Mouse (Mus musculus): Measurements from ENCODE around the gene Kcnk4. TPM values are rescaled to one million over a fixed set of nuclear protein-coding genes. Genes with fewer than 3 reads are reported as not detected.
"Not testable (repeated sequence)": the region's sequence is repeated elsewhere in the genome, so short reads cannot be mapped to it uniquely, and the experiment has no call there.

The Kcnk4 gene
- polyA plus RNA-seq, 1 experiment from 2014 or later: 0.24 TPM

- Histone ChIP-seq H3K36me3 (replicated peaks) (peaks cover 38% of the 10 kb centered on the region), H3K9me3 (no peaks in the 10 kb centered on the region), H3K4me3 (no peak overlapping the region), H3K27ac (no peak overlapping the region), H3K27me3 (ENCODE audit: poor library complexity, severe bottlenecking) (no peaks in the 10 kb centered on the region), H3K4me1 (peaks cover 17% of the 10 kb centered on the region)
- 89% methylated on average over 4 of the region's 4 CpGs for WGBS
- no peak for DNase-seq (ENCODE audit: extremely low spot score, low spot score)
These were observed 19.0 kb downstream of the Kcnk4 start for GRCm38 (mm10) chr19:6915276-6915675.

DNA sequence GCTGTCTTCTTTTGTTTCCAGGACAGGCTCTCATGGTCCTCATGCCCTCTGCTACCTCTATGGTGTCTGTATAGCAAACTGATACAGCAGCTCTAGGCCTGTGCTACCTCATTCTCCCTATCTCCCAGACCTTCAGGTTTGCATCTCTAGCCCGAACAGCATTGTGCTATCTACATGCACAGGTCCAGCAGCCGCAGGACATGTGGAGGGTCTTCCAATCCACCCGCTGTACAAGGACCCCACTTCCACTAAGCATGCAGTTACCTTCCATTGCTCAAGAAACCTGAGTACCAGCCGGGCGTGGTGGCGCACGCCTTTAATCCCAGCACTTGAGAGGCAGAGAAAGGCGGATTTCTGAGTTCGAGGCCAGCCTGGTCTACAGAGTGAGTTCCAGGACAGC lies 19.8 kb downstream of the Kcnk4 start:
- DNase-seq (ENCODE audit: extremely low spot score, low spot score): no peak
- Histone ChIP-seq H3K36me3 (replicated peaks) (peaks cover 38% of the 10 kb centered on the region), H3K9me3 (no peaks in the 10 kb centered on the region), H3K27me3 (ENCODE audit: poor library complexity, severe bottlenecking) (no peaks in the 10 kb centered on the region), H3K4me1 (peaks cover 12% of the 10 kb centered on the region), H3K4me3 (no peak overlapping the region), H3K27ac (no peak overlapping the region)
- WGBS: 93% methylated on average over 9 of the region's 9 CpGs

- H3K9me3 ChIP-seq: no peaks in the 10 kb centered on the region
- H3K4me1 ChIP-seq: peaks cover 17% of the 10 kb centered on the region
- 87% methylated on average over 11 of the region's 11 CpGs for WGBS
- H3K27ac ChIP-seq: no peak overlapping the region
- H3K36me3 ChIP-seq (replicated peaks): peaks cover 38% of the 10 kb centered on the region
- H3K4me3 ChIP-seq: no peak overlapping the region
- no peak for DNase-seq (ENCODE audit: extremely low spot score, low spot score)
- H3K27me3 ChIP-seq (ENCODE audit: poor library complexity, severe bottlenecking): no peaks in the 10 kb centered on the region
These were observed 20.3 kb downstream of the Kcnk4 start for GRCm38 (mm10) chr19:6913991-6914390.

- H3K9me3 ChIP-seq: no peaks in the 10 kb centered on the region
- H3K4me3 ChIP-seq: no peak overlapping the region
- DNase-seq (ENCODE audit: extremely low spot score, low spot score): no peak
- H3K27me3 ChIP-seq (ENCODE audit: poor library complexity, severe bottlenecking): no peaks in the 10 kb centered on the region
- H3K36me3 ChIP-seq (replicated peaks): peaks cover 35% of the 10 kb centered on the region
- whole genome bisulfite sequencing: 91% methylated on average over 6 of the region's 6 CpGs
- H3K4me1 ChIP-seq: peaks cover 27% of the 10 kb centered on the region
- H3K27ac ChIP-seq: no peak overlapping the region
These were observed 21.3 kb downstream of the Kcnk4 start for GRCm38 (mm10) chr19:6913036-6913435.

DNA sequence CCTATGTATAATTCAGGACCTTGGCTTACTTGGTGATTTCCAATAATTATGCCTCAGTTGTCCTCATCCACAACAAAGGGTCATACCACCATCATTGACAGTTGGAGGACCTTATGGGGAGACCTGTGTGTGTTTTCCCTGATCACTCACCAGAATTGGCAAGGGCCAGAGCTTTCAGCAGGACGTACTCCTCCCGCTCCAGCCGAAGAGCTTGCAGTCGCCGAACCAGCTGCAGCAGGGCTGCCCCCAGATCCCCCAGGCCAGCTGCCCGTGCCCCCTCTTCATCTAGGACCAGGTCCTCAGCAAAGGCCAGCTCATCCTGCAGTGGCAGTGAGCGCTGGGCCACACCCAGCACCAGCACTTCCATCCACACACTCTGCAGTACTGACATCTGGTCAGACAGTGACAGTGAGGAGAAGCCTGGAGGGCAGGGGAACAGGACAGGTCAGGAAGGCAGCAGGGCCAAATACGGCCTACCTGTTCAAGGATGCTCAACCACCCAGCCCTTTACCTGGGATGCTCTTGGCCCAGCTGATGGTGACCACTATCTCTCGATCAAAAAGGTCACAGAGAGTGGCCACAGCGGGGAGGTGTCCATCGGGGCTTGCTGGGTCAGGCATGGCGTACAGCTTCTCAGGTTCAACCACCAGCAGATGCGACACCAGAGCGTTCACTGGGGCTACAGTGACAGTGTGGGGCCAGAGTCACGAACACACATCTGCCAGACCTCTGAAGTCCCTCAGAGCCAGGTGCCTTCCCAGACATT lies 21.9 kb downstream of the Kcnk4 start:
- H3K27ac ChIP-seq: no peak overlapping the region
- H3K27me3 ChIP-seq (ENCODE audit: poor library complexity, severe bottlenecking): no peaks in the 10 kb centered on the region
- H3K9me3 ChIP-seq: no peaks in the 10 kb centered on the region
- 93% methylated on average over 15 of the region's 15 CpGs for WGBS
- peaks cover 33% of the 10 kb centered on the region for H3K4me1 ChIP-seq
- H3K36me3 ChIP-seq (replicated peaks): peaks cover 41% of the 10 kb centered on the region
- H3K4me3 ChIP-seq: peak overlapping the region; percentile 13; the same call in 1 of the 2 replicates
- no peak for DNase-seq (ENCODE audit: extremely low spot score, low spot score)

- 83% methylated on average over 19 of the region's 19 CpGs for WGBS
- DNase-seq (ENCODE audit: extremely low spot score, low spot score): no peak
- Histone ChIP-seq H3K9me3 (no peaks in the 10 kb centered on the region), H3K36me3 (replicated peaks) (peaks cover 51% of the 10 kb centered on the region), H3K27me3 (ENCODE audit: poor library complexity, severe bottlenecking) (no peaks in the 10 kb centered on the region), H3K4me3 (peak overlapping the region; percentile 81), H3K27ac (peak overlapping the region; percentile 30; the same call in 1 of the 2 replicates), H3K4me1 (peaks cover 39% of the 10 kb centered on the region)
These were observed 22.9 kb downstream of the Kcnk4 start for GRCm38 (mm10) chr19:6911101-6912074.

GRCm38 (mm10) chr19:6910306-6910705 lies 24.0 kb downstream of the Kcnk4 start:
- not testable (repeated sequence) for H3K9me3 ChIP-seq; H3K27me3 ChIP-seq (ENCODE audit: poor library complexity, severe bottlenecking)
- H3K4me1 ChIP-seq: peaks cover 39% of the 10 kb centered on the region
- H3K36me3 ChIP-seq (replicated peaks): peaks cover 61% of the 10 kb centered on the region
- peak overlapping the region; percentile 81 for H3K4me3 ChIP-seq
- H3K27ac ChIP-seq: peak overlapping the region; percentile 95
- under 1% methylated on average over 30 of the region's 30 CpGs for WGBS
- DNase-seq (ENCODE audit: extremely low spot score, low spot score): peak; percentile 55

DNA sequence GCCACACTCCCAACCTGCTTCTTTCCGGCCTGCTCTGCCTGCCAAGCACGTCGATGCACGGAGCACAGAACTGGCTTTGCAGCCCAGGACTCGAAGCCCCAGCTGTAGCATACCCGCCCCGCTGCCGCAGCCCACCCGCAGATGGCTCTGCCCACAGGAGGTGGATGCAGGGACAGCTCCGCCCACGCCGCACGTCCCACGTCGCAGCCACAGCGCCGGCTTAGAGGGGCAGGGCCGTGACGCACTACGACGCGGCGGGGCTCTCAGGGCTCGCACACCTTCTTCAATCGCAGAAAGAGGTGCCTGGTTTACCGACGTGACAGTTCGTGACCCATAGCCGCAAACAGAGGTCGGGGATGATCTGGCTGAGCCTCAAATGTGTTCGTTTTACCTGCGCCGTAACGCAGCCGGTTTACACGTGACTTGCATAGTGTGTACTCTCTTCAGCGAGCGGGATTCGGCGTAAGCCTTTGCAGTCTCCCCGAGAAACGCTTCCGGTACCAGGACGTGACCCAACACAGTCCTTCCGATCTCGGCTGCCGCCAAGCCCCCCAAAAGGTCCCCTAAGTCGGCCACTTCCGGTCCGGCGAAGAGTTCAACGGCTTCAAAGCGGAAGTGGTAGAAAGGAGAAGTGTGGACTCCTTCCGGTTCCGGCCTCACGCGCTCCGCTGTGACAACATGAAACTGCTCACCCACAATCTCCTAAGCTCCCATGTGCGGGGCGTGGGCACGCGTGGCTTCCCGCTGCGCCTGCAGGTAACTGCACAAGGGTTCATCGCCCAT lies 24.6 kb downstream of the Kcnk4 start, which contains the start of the genes Trmt112 and Prdx5:
TSS of gene Trmt112 (plus strand) at position 192 of the 783 bp plus-strand sequence.
TSS of gene Prdx5 (minus strand) at position 600 of the 783 bp plus-strand sequence.
- peak; percentile 94 for DNase-seq (ENCODE audit: extremely low spot score, low spot score)
- Histone ChIP-seq H3K27me3 (ENCODE audit: poor library complexity, severe bottlenecking) (no peaks in the 10 kb centered on the region), H3K9me3 (no peaks in the 10 kb centered on the region), H3K4me3 (peak within 1 kb of the TSS; percentile 81), H3K36me3 (replicated peaks) (peaks cover 68% of the 10 kb centered on the region), H3K4me1 (peaks cover 39% of the 10 kb centered on the region), H3K27ac (peak within 1 kb of the TSS; percentile 95)
- under 1% methylated on average over 65 of the region's 65 CpGs for WGBS

DNA sequence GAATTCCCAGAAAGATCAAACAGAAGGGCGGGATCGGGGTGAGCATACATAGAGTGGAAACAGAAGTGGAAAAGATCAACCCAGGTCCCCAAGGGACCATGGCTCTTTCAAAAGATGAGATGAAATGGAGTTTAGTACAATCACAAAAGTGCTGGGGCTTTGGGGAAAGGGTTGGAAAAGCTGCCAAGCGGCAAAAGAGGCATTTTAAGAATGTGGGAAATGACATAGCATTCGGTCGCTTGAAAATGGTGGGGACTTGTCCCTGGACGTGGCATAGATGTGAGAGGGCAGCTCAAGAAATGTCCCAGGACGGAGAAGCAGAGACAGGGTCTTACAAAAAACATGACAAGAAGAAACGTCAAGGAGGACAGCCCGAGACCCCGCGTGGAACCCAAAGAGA lies 25.3 kb downstream of the Kcnk4 start:
- Histone ChIP-seq H3K36me3 (replicated peaks) (peaks cover 70% of the 10 kb centered on the region), H3K4me1 (peaks cover 39% of the 10 kb centered on the region), H3K9me3 (no peaks in the 10 kb centered on the region), H3K4me3 (peak overlapping the region; percentile 81), H3K27me3 (ENCODE audit: poor library complexity, severe bottlenecking) (no peaks in the 10 kb centered on the region), H3K27ac (peak overlapping the region; percentile 95)
- DNase-seq (ENCODE audit: extremely low spot score, low spot score): no peak
- 16% methylated on average over 11 of the region's 11 CpGs for WGBS

DNA sequence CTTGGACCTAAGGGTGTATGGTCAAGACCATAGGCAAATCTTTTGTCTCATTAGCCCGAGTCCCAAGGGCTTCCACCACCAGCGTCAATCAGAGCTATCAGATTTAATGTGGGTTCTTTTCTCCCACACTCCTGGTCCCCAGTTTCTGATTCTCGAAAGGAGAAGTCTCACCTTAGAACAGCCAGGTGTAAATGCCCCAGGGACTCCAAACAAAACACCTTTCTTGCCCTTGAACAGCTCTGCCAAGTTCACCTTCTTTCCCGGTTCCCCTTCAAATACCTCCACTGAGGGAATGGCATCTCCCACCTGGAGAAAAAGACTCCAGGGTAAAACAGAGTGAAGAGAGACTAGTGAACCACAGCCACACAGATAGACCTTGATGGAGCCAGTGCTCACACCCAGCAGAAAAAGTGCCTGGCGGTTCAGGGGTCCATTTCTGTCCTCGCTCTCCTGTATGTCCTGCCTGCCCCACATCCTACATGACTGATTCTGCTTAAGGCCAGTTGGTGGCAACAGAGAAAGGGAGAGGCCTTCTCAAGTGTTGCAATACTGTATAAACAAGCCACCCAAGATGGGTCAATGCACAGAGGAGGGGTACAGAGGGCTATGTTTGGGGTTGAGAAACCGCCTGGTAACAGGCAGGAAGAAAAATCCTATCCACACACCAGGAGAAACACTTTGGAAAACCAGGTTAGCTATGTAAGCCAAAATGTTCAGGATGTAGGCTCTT lies 26.3 kb downstream of the Kcnk4 start:
- H3K27me3 ChIP-seq (ENCODE audit: poor library complexity, severe bottlenecking): no peaks in the 10 kb centered on the region
- no peak overlapping the region for H3K27ac ChIP-seq
- no peaks in the 10 kb centered on the region for H3K9me3 ChIP-seq
- peaks cover 61% of the 10 kb centered on the region for H3K36me3 ChIP-seq (replicated peaks)
- 91% methylated on average over 7 of the region's 7 CpGs for WGBS
- peaks cover 39% of the 10 kb centered on the region for H3K4me1 ChIP-seq
- peak overlapping the region; percentile 81 for H3K4me3 ChIP-seq
- DNase-seq (ENCODE audit: extremely low spot score, low spot score): no peak

DNA sequence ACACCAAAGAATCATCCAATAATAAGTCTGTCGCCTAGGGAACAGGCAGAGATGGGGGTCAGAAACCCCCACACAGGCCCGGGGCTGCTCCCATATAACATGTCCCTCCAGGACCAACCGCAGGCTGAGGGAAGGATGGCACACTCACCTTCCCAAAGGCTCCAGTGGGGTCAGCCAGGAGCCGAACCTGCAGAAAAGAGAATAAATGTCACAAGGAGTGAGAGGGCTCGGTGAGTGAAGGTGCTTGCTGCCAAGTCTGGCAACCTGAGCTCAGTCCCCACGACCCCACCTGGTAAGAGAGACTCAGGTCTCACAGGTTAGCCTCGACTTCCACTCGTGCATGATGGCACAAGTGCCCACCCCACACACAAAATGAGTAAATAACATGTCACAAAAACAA lies 27.2 kb downstream of the Kcnk4 start:
- 95% methylated on average over 8 of the region's 8 CpGs for WGBS
- Histone ChIP-seq H3K4me3 (no peak overlapping the region), H3K36me3 (replicated peaks) (peaks cover 53% of the 10 kb centered on the region), H3K9me3 (no peaks in the 10 kb centered on the region), H3K27me3 (ENCODE audit: poor library complexity, severe bottlenecking) (no peaks in the 10 kb centered on the region), H3K4me1 (peaks cover 39% of the 10 kb centered on the region), H3K27ac (no peak overlapping the region)
- DNase-seq (ENCODE audit: extremely low spot score, low spot score): no peak

DNA sequence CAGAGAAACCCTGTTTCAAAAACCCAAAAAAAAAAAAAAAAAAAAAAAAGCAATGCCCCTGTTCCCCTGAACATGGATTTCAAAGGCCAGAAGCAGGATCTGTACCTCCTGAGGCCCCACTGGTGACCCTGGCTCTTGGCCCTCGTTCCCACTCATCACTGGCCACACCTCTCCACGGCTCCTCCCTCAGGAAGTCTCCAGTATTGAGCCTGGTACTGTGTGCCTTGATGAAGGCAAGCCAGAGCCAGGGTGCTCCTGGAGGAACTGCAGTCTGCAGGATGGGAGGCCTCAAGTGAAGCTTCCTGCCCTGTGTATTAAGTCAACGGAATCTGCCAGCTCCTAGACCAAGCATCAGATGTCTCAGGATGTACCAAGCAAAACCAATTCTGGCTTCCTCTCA lies 28.1 kb downstream of the Kcnk4 start:
- Histone ChIP-seq H3K27me3 (ENCODE audit: poor library complexity, severe bottlenecking) (no peaks in the 10 kb centered on the region), H3K4me3 (no peak overlapping the region), H3K27ac (no peak overlapping the region), H3K4me1 (peaks cover 32% of the 10 kb centered on the region), H3K9me3 (no peaks in the 10 kb centered on the region), H3K36me3 (replicated peaks) (peaks cover 44% of the 10 kb centered on the region)
- DNase-seq (ENCODE audit: extremely low spot score, low spot score): no peak
- 85% methylated on average over 3 of the region's 3 CpGs for WGBS

Data from forebrain, embryonic 10.5 days (tissue).